Mouse (Mus musculus): ENCODE results near the gene Hinfp. TPM values are rescaled to one million over a fixed set of nuclear protein-coding genes. Genes with fewer than 3 reads are reported as not detected.
"Not testable (repeated sequence)": the region's sequence is repeated elsewhere in the genome, so short reads cannot be mapped to it uniquely, and the experiment has no call there.

Hinfp gene
- polyA plus RNA-seq, 1 experiment from 2014 or later: 26.5 TPM

DNA sequence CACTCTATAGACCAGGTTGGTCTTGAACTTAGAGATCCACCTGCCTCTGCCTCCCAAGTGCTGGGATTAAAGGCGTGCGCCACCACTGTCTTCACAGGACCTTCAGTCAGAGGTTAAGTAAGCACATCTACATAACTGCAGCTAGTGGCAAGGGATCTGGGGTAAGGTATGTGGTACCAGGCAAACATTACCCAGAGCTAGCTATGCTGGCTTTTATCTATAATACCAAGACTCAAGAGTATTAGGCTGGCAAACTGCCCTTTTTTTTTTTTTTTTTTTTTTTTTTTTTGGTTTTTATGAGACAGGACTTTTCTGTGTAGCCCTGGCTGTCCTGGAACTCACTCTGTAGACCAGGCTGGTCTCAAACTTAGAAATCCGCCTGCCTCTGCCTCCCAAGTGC, 5.5 kb downstream of the Hinfp start:
- H3K9me3 ChIP-seq; H3K4me3 ChIP-seq; ATAC-seq (ENCODE audit: insufficient number of reproducible peaks, insufficient read depth, low FRiP score, low TSS enrichment); H3K27me3 ChIP-seq; H3K4me2 ChIP-seq (replicated peaks); H3K27ac ChIP-seq; H3K9ac ChIP-seq: not testable (repeated sequence)
- 92% methylated on average over 3 of the region's 3 CpGs for WGBS
- peaks cover 65% of the 10 kb centered on the region for H3K36me3 ChIP-seq
- peaks cover 12% of the 10 kb centered on the region for H3K4me1 ChIP-seq

DNA sequence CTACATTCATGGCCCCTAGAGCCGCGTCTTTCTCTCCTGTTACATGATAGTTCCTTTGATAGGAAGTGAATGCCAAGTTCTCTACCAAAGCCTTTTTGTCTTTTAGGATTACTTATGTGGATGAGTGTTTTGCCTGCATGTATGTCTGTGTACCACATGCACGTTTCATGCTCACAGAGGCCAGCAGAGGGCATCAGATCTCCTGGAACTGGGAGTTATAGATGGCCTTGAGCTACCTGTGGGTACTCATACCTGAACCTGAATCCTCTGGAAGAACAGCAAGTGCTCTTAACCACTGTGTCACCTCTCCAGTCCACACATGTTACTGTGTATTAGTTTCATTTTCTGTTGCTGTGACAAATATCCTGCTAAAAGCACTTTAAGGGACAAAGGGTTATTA, 13.0 kb downstream of the Hinfp start:
- peaks cover 10% of the 10 kb centered on the region; the same call in 1 of the 2 replicates for H3K4me1 ChIP-seq
- H3K4me2 ChIP-seq (replicated peaks): no peak overlapping the region
- peaks cover 53% of the 10 kb centered on the region for H3K36me3 ChIP-seq
- no peak overlapping the region for H3K4me3 ChIP-seq
- H3K9ac ChIP-seq: no peak overlapping the region
- WGBS: 68% methylated on average over 3 of the region's 3 CpGs
- peaks cover 20% of the 10 kb centered on the region for H3K27me3 ChIP-seq
- H3K27ac ChIP-seq: no peak overlapping the region
- no peaks in the 10 kb centered on the region for H3K9me3 ChIP-seq
- no peak for ATAC-seq (ENCODE audit: insufficient number of reproducible peaks, insufficient read depth, low FRiP score, low TSS enrichment)

DNA sequence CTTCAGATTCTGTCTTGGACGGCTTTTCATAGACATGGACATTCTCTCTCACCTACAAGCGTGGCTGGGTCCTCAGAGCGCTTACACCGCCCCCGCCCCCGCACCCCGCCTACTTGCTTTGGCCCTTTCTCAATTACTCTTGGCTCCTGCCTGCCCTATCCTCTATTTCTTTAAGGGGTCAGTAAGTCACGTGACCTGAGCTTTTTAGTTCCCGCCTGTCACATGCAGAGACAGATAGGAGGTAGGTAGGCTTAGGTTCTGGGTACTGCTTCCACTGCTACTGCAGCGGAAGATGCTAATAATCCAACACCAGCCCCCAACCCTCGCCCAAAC, 16.5 kb downstream of the Hinfp start:
- Histone ChIP-seq H3K27me3 (peaks cover 39% of the 10 kb centered on the region), H3K9me3 (no peaks in the 10 kb centered on the region), H3K4me1 (peaks cover 17% of the 10 kb centered on the region), H3K4me2 (replicated peaks) (peak overlapping the region; percentile 92), H3K9ac (no peak overlapping the region), H3K27ac (no peak overlapping the region), H3K36me3 (peaks cover 31% of the 10 kb centered on the region), H3K4me3 (0 out of 2 replicates have a peak overlapping the region, but pooled peaks have one; percentile 74)
- no peak for ATAC-seq (ENCODE audit: insufficient number of reproducible peaks, insufficient read depth, low FRiP score, low TSS enrichment)
- WGBS: 8% methylated on average over 11 of the region's 11 CpGs

DNA sequence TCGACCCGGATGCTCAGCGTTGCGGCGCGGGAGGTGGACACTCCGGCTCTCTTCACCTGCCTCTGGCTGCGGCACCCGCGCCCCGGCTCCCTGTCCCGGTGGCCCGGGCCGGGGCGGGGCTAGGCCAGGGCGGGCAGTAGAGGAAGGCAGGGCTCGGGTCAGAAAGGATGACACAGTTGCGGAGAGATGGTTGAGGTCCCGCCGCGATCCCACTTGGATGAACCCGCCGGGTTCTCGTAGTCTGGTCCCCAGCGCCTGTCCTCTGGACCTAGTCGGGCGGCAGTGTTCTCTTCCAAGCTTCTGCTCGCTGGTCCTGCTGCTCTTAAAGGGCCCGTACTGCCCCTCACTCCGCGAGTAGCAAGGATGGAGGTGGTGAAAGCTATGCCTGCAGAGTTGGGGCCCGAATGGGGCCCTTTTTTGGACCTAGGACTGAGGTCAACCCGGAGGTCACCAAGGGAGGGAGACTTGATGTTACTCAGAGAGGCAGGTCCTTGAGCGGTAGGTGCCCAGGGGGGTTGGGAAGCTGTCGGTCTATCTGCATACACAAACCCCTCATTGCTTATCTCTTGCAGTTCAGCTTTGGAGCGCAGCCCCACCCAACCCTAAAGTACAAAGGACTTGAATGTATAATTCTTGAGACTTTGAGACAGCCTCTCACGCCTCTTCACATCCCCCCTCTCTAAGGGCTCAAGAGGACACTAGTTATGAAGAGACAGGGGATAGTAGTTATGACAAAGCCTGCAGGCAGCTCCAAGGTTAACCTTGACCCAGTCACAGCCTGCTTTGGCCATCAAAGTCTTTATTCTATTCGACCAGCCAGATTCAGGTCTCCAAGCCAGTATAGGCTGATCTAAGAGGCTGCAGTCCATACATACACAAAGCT, 17.2 kb downstream of the Hinfp start, which contains the start of gene Abcg4:
Abcg4 (minus strand) TSS at position 540 of the 883 bp plus-strand sequence.
- WGBS: 3% methylated on average over 38 of the region's 38 CpGs
- Histone ChIP-seq H3K36me3 (peaks cover 28% of the 10 kb centered on the region), H3K9me3 (no peaks in the 10 kb centered on the region), H3K27me3 (peaks cover 39% of the 10 kb centered on the region), H3K9ac (peak within 1 kb of the TSS; percentile 76), H3K4me2 (replicated peaks) (peak within 1 kb of the TSS; percentile 92), H3K27ac (no peak within 1 kb of the TSS), H3K4me3 (peak within 1 kb of the TSS; percentile 74), H3K4me1 (peaks cover 17% of the 10 kb centered on the region)
- 0 out of 2 replicates have a peak, but pooled peaks have one; percentile 57 for ATAC-seq (ENCODE audit: insufficient number of reproducible peaks, insufficient read depth, low FRiP score, low TSS enrichment)

DNA sequence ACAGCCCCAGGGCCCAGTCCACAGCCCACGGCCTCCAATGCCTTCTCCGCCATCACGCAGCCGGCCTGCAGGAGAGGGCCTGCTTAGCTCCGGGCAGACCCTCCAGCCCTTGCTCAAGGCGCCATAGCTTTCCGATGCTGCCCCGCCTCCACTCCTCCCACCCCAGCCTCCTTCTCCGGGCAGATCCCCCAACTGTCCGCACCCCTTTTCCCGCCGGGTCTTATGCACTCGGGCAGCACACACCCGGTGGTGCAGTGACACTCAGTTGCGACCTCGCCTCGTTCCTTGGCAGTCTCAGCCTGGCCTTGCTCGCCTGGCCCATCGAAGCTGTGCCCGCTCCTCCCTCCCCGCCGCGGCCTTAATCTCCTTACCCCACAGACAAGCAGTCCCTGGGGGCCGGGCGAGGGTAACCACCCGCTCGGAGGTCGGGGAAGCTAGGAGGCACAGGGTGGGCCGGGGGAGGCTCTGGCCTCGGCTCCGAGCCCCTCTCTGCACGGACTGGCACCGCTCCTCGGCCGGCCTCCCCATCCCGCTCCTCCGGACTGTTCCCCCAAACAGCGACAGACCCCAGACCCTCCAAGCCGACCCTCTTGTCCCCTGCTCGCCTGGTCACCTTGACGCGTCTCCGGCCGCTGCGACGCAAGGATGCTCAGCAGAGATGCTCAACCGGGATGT, 17.9 kb downstream of the Hinfp start:
- whole genome bisulfite sequencing: 2% methylated on average over 47 of the region's 47 CpGs
- peaks cover 17% of the 10 kb centered on the region for H3K4me1 ChIP-seq
- no peak overlapping the region for H3K27ac ChIP-seq
- ATAC-seq (ENCODE audit: insufficient number of reproducible peaks, insufficient read depth, low FRiP score, low TSS enrichment): 0 out of 2 replicates have a peak, but pooled peaks have one; percentile 55
- H3K9me3 ChIP-seq: no peaks in the 10 kb centered on the region
- H3K4me2 ChIP-seq (replicated peaks): peak overlapping the region; percentile 92
- peak overlapping the region; percentile 74 for H3K4me3 ChIP-seq
- peaks cover 20% of the 10 kb centered on the region for H3K36me3 ChIP-seq
- peak overlapping the region; percentile 76 for H3K9ac ChIP-seq
- H3K27me3 ChIP-seq: peaks cover 39% of the 10 kb centered on the region

DNA sequence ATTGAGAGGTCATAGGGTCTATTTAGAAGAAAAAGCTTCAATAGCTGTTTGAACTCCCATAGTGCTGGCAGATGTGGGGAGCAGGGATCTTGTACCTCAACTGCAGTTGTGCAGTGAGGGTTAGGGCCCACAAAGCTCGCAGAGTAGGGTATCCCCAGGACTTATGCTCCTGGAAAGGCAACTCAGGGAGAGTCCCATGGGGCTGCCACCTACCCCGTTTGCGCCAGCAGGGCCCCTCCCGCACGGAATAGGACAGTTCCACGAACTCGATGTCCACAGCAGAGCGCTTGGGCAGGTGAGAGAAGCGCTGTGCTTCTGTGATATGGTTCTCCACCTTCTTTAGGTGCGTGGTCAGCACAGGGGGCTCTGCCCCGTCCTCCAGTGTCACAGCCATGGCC, 18.5 kb downstream of the Hinfp start:
- ATAC-seq (ENCODE audit: insufficient number of reproducible peaks, insufficient read depth, low FRiP score, low TSS enrichment): peak; percentile 37; the same call in 1 of the 2 replicates
- Histone ChIP-seq H3K9me3 (no peaks in the 10 kb centered on the region), H3K27me3 (peaks cover 39% of the 10 kb centered on the region), H3K4me3 (peak overlapping the region; percentile 74), H3K9ac (peak overlapping the region; percentile 76), H3K36me3 (peaks cover 16% of the 10 kb centered on the region), H3K27ac (no peak overlapping the region), H3K4me2 (replicated peaks) (peak overlapping the region; percentile 92), H3K4me1 (peaks cover 17% of the 10 kb centered on the region)
- WGBS: 6% methylated on average over 11 of the region's 11 CpGs

DNA sequence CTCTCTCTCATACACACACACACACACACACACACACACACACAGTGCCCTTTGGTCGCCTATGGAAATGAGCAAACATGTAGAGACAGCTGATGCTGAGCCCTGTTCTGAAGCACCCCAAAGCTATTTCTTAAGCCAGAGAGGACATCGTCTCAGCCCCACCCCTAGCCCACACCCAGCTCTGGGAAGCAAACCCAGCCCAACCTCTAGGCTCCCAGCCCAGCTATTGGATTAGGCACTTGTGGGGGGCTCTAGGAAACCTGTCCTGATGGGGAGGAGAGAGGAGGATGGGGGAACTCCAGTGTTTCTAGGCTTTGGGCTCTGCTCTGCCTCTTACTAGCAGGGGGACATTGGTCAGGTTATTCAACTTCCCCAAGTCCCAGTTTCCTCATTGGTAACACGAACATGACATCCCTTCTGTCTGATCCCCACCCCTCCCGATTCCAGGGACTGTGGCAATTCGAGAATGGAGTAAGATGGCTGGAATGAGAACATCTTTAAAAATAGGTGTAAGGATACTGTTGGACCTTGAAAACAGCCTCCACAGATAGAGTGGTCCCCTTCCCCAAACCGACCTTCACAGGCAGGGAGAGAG, 19.1 kb downstream of the Hinfp start:
- Histone ChIP-seq H3K4me3 (peak overlapping the region; percentile 74; the same call in 1 of the 2 replicates), H3K27ac (no peak overlapping the region), H3K27me3 (peaks cover 39% of the 10 kb centered on the region), H3K36me3 (peaks cover 11% of the 10 kb centered on the region), H3K9me3 (no peaks in the 10 kb centered on the region), H3K4me1 (peaks cover 17% of the 10 kb centered on the region), H3K4me2 (replicated peaks) (peak overlapping the region; percentile 92), H3K9ac (no peak overlapping the region; the same call in 1 of the 2 replicates)
- 10% methylated on average over 6 of the region's 6 CpGs for WGBS
- ATAC-seq (ENCODE audit: insufficient number of reproducible peaks, insufficient read depth, low FRiP score, low TSS enrichment): no peak

DNA sequence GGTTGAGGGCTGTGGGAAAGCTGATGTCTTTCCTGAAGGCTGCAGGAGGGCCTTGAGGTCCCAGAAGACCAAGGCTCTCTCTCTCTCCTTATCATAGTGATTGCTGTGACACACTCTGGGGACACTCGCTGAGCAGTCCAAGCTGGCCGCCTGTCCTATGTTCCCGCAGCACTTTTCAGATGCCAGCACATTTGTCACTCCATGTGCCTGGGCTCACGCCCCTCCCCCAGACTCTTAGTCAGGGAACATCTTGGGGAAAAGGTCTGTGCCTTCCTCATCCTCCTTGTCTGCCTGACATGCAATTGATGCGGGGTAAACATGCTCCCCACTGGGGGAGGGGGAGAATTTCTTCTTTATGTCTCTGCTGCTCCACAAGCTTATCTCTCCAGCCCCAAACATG, 22.3 kb downstream of the Hinfp start:
- Histone ChIP-seq H3K9me3 (no peaks in the 10 kb centered on the region), H3K36me3 (0 out of 2 replicates have a peak, but pooled peaks cover 4% of the 10 kb centered on the region), H3K4me1 (peaks cover 9% of the 10 kb centered on the region; the same call in 1 of the 2 replicates), H3K9ac (no peak overlapping the region), H3K4me2 (replicated peaks) (no peak overlapping the region), H3K4me3 (no peak overlapping the region), H3K27ac (no peak overlapping the region), H3K27me3 (peaks cover 26% of the 10 kb centered on the region)
- WGBS: 60% methylated on average over 5 of the region's 5 CpGs
- ATAC-seq (ENCODE audit: insufficient number of reproducible peaks, insufficient read depth, low FRiP score, low TSS enrichment): no peak

DNA sequence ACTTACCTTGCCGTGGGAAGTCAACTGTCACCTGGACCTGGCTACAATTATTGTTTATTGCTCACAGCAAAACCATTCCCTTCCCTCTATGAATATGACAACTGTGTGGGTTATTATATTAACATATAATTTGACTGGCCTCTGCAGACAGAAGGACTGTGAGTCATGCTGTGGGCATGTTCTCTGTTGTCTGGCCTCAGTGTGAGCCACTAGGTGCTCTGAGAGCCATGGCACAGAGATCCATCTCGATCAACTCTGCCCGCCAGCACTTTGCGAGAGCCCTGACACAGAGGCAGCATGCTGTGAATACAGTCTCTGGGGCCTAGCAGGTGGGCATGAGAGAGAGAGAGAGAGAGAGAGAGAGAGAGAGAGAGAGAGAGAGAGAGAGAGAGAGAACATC, 35.5 kb downstream of the Hinfp start:
- Histone ChIP-seq H3K9ac (no peak overlapping the region), H3K4me1 (0 out of 2 replicates have a peak, but pooled peaks cover 12% of the 10 kb centered on the region), H3K4me3 (no peak overlapping the region), H3K27me3 (0 out of 2 replicates have a peak, but pooled peaks cover 2% of the 10 kb centered on the region), H3K4me2 (replicated peaks) (no peak overlapping the region), H3K27ac (no peak overlapping the region), H3K36me3 (no peaks in the 10 kb centered on the region), H3K9me3 (no peaks in the 10 kb centered on the region)
- no peak for ATAC-seq (ENCODE audit: insufficient number of reproducible peaks, insufficient read depth, low FRiP score, low TSS enrichment)
- 89% methylated on average over 4 of the region's 4 CpGs for WGBS

DNA sequence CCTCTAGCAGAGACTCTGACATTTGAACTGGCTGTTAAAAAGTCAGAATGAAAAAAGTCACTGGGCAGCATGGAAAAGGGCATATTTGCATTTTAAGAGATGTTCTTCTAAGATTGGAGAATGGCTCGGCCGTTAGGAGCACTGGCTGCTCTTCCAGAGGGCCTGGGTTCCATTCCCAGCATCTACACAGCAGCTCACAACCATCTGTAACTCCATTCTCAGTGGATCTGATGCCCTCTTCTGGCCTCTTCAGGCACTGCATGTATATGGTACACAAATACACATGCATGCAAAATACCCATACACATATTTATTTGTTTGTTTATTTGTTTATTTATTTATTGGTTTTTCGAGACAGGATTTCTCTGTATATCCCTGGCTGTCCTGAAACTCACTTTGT, 36.4 kb downstream of the Hinfp start:
- 0 out of 2 replicates have a peak, but pooled peaks cover 2% of the 10 kb centered on the region for H3K27me3 ChIP-seq
- no peak overlapping the region for H3K9ac ChIP-seq
- H3K4me3 ChIP-seq: no peak overlapping the region
- 0 out of 2 replicates have a peak, but pooled peaks cover 12% of the 10 kb centered on the region for H3K4me1 ChIP-seq
- no peak for ATAC-seq (ENCODE audit: insufficient number of reproducible peaks, insufficient read depth, low FRiP score, low TSS enrichment)
- no peak overlapping the region for H3K4me2 ChIP-seq (replicated peaks)
- no peaks in the 10 kb centered on the region for H3K9me3 ChIP-seq
- no peak overlapping the region for H3K27ac ChIP-seq
- H3K36me3 ChIP-seq: no peaks in the 10 kb centered on the region
- 81% methylated on average over 3 of the region's 3 CpGs for WGBS

DNA sequence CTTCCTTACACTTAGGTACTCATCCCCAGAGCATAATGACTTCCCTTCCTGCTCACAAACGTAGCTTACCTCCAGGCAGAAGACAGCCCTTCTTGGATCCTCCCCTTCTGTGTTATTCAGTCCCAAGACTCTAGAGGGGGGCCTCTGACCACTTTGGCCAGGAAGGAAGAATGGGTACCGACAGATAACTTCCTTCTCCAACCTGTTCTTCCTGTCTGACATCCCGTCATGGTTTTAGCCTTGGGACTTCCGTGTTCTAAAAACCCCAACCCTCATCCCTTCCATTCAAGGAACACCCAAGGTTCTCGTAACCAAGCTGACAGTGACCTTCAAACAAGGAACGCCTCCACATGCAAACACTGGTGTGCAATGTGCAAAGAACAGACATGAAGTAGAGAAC, 37.0 kb downstream of the Hinfp start, which contains the start of gene Nlrx1:
Nlrx1 (minus strand) TSS at position 168 of the 400 bp plus-strand sequence.
- ATAC-seq (ENCODE audit: insufficient number of reproducible peaks, insufficient read depth, low FRiP score, low TSS enrichment): no peak
- Histone ChIP-seq H3K4me1 (0 out of 2 replicates have a peak, but pooled peaks cover 12% of the 10 kb centered on the region), H3K27me3 (0 out of 2 replicates have a peak, but pooled peaks cover 2% of the 10 kb centered on the region), H3K9ac (peak within 1 kb of the TSS; percentile 78), H3K27ac (peak within 1 kb of the TSS; percentile 56), H3K4me3 (peak within 1 kb of the TSS; percentile 50), H3K4me2 (replicated peaks) (peak within 1 kb of the TSS; percentile 79), H3K9me3 (no peaks in the 10 kb centered on the region), H3K36me3 (no peaks in the 10 kb centered on the region)
- WGBS: 84% methylated on average over 6 of the region's 6 CpGs
